Mouse (Mus musculus) hindbrain, embryonic 13.5 days (tissue): ENCODE measurements at regions not wholly inside any gene's neighbourhood (a gene's known extent, or its start where the extent isn't known, plus 50 kb on each side); places are given as distances from the start of the nearest gene placed in this dataset.
"Not testable (repeated sequence)": the region's sequence is repeated elsewhere in the genome, so short reads cannot be mapped to it uniquely, and the experiment has no call there.

ENCODE experiments used
- ATAC-seq: fragments of 200-750 bp; cut with Nextera tagmentation; 2 replicates; pipeline ENCODE4 v1.8.0; 2017; ENCODE audit warnings: moderate TSS enrichment; ENCODE audit not compliant: low FRiP score
- H3K27ac ChIP-seq: fragments of 300-500 bp; sonication (generic); 2 replicates; pipeline ENCODE4 v1.5.1; 2015; ENCODE audit warnings: inconsistent platforms, mild to moderate bottlenecking, moderate library complexity
- H3K27me3 ChIP-seq: fragments of 300-500 bp; sonication (generic); 2 replicates; pipeline ENCODE4 v1.6.1; 2015; ENCODE audit warnings: mild to moderate bottlenecking, inconsistent platforms
- H3K36me3 ChIP-seq: fragments of 300-500 bp; sonication (generic); 2 replicates; pipeline ENCODE4 v1.6.1; 2015; ENCODE audit warnings: mild to moderate bottlenecking, inconsistent platforms
- H3K4me1 ChIP-seq: fragments of 300-500 bp; sonication (generic); replicated peaks from 2 replicates; pipeline ENCODE4 v1.6.1; 2015; ENCODE audit warnings: inconsistent platforms
- H3K4me2 ChIP-seq: fragments of 300-500 bp; sonication (generic); 2 replicates; pipeline ENCODE4 v1.6.1; 2015; ENCODE audit warnings: inconsistent platforms, mild to moderate bottlenecking, moderate library complexity
- H3K4me3 ChIP-seq: fragments of 300-500 bp; sonication (generic); 2 replicates; pipeline ENCODE4 v1.5.1; 2015; ENCODE audit warnings: mild to moderate bottlenecking, inconsistent platforms
- H3K9ac ChIP-seq: fragments of 300-500 bp; sonication (generic); 2 replicates; pipeline ENCODE4 v1.6.1; 2015; ENCODE audit warnings: mild to moderate bottlenecking, inconsistent platforms
- H3K9me3 ChIP-seq: fragments of 300-500 bp; sonication (generic); 2 replicates; pipeline ENCODE4 v1.6.1; 2016; ENCODE audit warnings: inconsistent platforms
- WGBS: fragments of 180-500 bp; shearing (Covaris S2); methylation state at CpG from one replicate; pipeline ENCODE4 v1.1.7; 2015; 5-methylcytosine and 5-hydroxymethylcytosine counted together

- Histone ChIP-seq H3K4me1 (no peaks in the 10 kb centered on the region), H3K9me3 (peaks cover 28% of the 10 kb centered on the region), H3K4me2 (no peak overlapping the region), H3K27me3 (no peaks in the 10 kb centered on the region), H3K4me3 (no peak overlapping the region), H3K9ac (no peak overlapping the region), H3K36me3 (no peaks in the 10 kb centered on the region), H3K27ac (no peak overlapping the region)
- no peak for ATAC-seq
- 76% methylated on average over 3 of the region's 3 CpGs for WGBS
Observed at GRCm38 (mm10) chr13:3341416-3341815, 196.4 kb upstream of the Gdi2 start.

GRCm38 (mm10) chr13:3343611-3344010, 194.3 kb upstream of the Gdi2 start:
- Histone ChIP-seq H3K36me3 (no peaks in the 10 kb centered on the region), H3K4me1 (no peaks in the 10 kb centered on the region), H3K9ac (no peak overlapping the region), H3K27me3 (no peaks in the 10 kb centered on the region), H3K4me2 (no peak overlapping the region), H3K27ac (no peak overlapping the region), H3K4me3 (no peak overlapping the region), H3K9me3 (peaks cover 22% of the 10 kb centered on the region)
- WGBS: 91% methylated on average over 5 of the region's 5 CpGs
- no peak for ATAC-seq

GRCm38 (mm10) chr13:3354912-3355311, 183.0 kb upstream of the Gdi2 start:
- H3K4me2 ChIP-seq, H3K4me3 ChIP-seq, H3K36me3 ChIP-seq, H3K27ac ChIP-seq, H3K9ac ChIP-seq, H3K9me3 ChIP-seq, ATAC-seq: not testable (repeated sequence)
- peaks cover 18% of the 10 kb centered on the region for H3K4me1 ChIP-seq
- peaks cover 40% of the 10 kb centered on the region for H3K27me3 ChIP-seq

- WGBS: 2% methylated on average over 38 of the region's 45 CpGs
- Histone ChIP-seq H3K9ac (no peak overlapping the region), H3K4me1 (peaks cover 33% of the 10 kb centered on the region), H3K4me2 (peak overlapping the region; percentile 90), H3K9me3 (no peaks in the 10 kb centered on the region), H3K36me3 (no peaks in the 10 kb centered on the region), H3K4me3 (peak overlapping the region; percentile 50), H3K27me3 (peaks cover 64% of the 10 kb centered on the region), H3K27ac (no peak overlapping the region)
- ATAC-seq: 0 out of 2 replicates have a peak, but pooled peaks have one; percentile 8
Observed at GRCm38 (mm10) chr13:3358079-3358608, 179.7 kb upstream of the Gdi2 start.

GRCm38 (mm10) chr13:3358996-3359750, 178.7 kb upstream of the Gdi2 start:
- 0 out of 2 replicates have a peak, but pooled peaks have one; percentile 19 for ATAC-seq
- peak overlapping the region; percentile 90 for H3K4me2 ChIP-seq
- H3K4me3 ChIP-seq: peak overlapping the region; percentile 50
- no peak overlapping the region for H3K9ac ChIP-seq
- no peak overlapping the region for H3K27ac ChIP-seq
- H3K36me3 ChIP-seq: no peaks in the 10 kb centered on the region
- WGBS: under 1% methylated on average over 41 of the region's 41 CpGs
- H3K9me3 ChIP-seq: no peaks in the 10 kb centered on the region
- peaks cover 64% of the 10 kb centered on the region for H3K27me3 ChIP-seq
- H3K4me1 ChIP-seq: peaks cover 33% of the 10 kb centered on the region

- Histone ChIP-seq H3K4me2 (peak overlapping the region; percentile 90), H3K4me3 (peak overlapping the region; percentile 50), H3K27me3 (peaks cover 64% of the 10 kb centered on the region), H3K4me1 (peaks cover 33% of the 10 kb centered on the region)
- 2% methylated on average over 35 of the region's 35 CpGs for WGBS
- not testable (repeated sequence) for H3K9ac ChIP-seq, H3K27ac ChIP-seq, H3K36me3 ChIP-seq, H3K9me3 ChIP-seq
- ATAC-seq: 0 out of 2 replicates have a peak, but pooled peaks have one; percentile 16
Observed at GRCm38 (mm10) chr13:3359751-3360260, 178.1 kb upstream of the Gdi2 start.

GRCm38 (mm10) chr13:3360503-3361490, 177.1 kb upstream of the Gdi2 start:
- WGBS: 2% methylated on average over 82 of the region's 82 CpGs
- H3K27ac ChIP-seq: no peak overlapping the region
- H3K9me3 ChIP-seq: no peaks in the 10 kb centered on the region
- peak overlapping the region; percentile 60 for H3K9ac ChIP-seq
- peaks cover 33% of the 10 kb centered on the region for H3K4me1 ChIP-seq
- H3K4me2 ChIP-seq: peak overlapping the region; percentile 90
- H3K36me3 ChIP-seq: no peaks in the 10 kb centered on the region
- H3K4me3 ChIP-seq: peak overlapping the region; percentile 50
- H3K27me3 ChIP-seq: peaks cover 59% of the 10 kb centered on the region
- peak; percentile 77 for ATAC-seq

GRCm38 (mm10) chr13:3372701-3373100, 165.2 kb upstream of the Gdi2 start:
- ATAC-seq: no peak
- Histone ChIP-seq H3K9ac (no peak overlapping the region), H3K4me2 (no peak overlapping the region), H3K9me3 (no peaks in the 10 kb centered on the region), H3K36me3 (no peaks in the 10 kb centered on the region), H3K27me3 (no peaks in the 10 kb centered on the region), H3K27ac (no peak overlapping the region), H3K4me3 (no peak overlapping the region), H3K4me1 (no peaks in the 10 kb centered on the region)
- 70% methylated on average over 6 of the region's 6 CpGs for WGBS

GRCm38 (mm10) chr13:3373522-3374220, 164.2 kb upstream of the Gdi2 start:
- not testable (repeated sequence) for H3K9ac ChIP-seq, H3K27me3 ChIP-seq, H3K36me3 ChIP-seq, H3K9me3 ChIP-seq, H3K27ac ChIP-seq, H3K4me2 ChIP-seq, H3K4me1 ChIP-seq, ATAC-seq, H3K4me3 ChIP-seq
- 39% methylated on average over 3 of the region's 3 CpGs for WGBS

GRCm38 (mm10) chr13:3374796-3375195, 163.1 kb upstream of the Gdi2 start:
- no peak for ATAC-seq
- Histone ChIP-seq H3K27ac (no peak overlapping the region), H3K4me3 (no peak overlapping the region), H3K36me3 (no peaks in the 10 kb centered on the region), H3K9ac (no peak overlapping the region), H3K4me1 (no peaks in the 10 kb centered on the region), H3K27me3 (no peaks in the 10 kb centered on the region), H3K9me3 (no peaks in the 10 kb centered on the region; the same call in 1 of the 2 replicates), H3K4me2 (no peak overlapping the region)
- 97% methylated on average over 7 of the region's 7 CpGs for WGBS

- ATAC-seq, H3K27ac ChIP-seq, H3K27me3 ChIP-seq, H3K4me2 ChIP-seq, H3K36me3 ChIP-seq, H3K9me3 ChIP-seq, H3K4me1 ChIP-seq, H3K4me3 ChIP-seq, H3K9ac ChIP-seq: not testable (repeated sequence)
- 58% methylated on average over 3 of the region's 3 CpGs for WGBS
Observed at GRCm38 (mm10) chr13:3377801-3378200, 160.1 kb upstream of the Gdi2 start.
